Mouse (Mus musculus) CH12.LX (cell line): ENCODE measurements around the gene Zfp839.

Experiments used
- CTCF ChIP-seq, 2 experiments: IDR thresholded peaks in 1 of 2; conservative IDR thresholded peaks in 1 of 2; 2 replicates each; pipeline ENCODE4 v1.5.1; 2011 to 2012; ENCODE audit warnings: low read depth in 2 of 2, low read length in 2 of 2, improper control_type of control experiment in 1 of 2, inconsistent platforms in 1 of 2, mild to moderate bottlenecking in 1 of 2, moderate library complexity in 1 of 2
- MAZ ChIP-seq: IDR thresholded peaks from 2 replicates; pipeline ENCODE4 v1.6.1; 2012; ENCODE audit warnings: low read depth, mild to moderate bottlenecking, inconsistent platforms, low read length, improper control_type of control experiment, moderate library complexity
- POLR2A ChIP-seq: IDR thresholded peaks from 2 replicates; pipeline ENCODE4 v1.6.1; 2011; ENCODE audit warnings: low read depth, mild to moderate bottlenecking, improper control_type of control experiment, low read length
- SIN3A ChIP-seq: IDR thresholded peaks from 2 replicates; pipeline ENCODE4 v1.6.1; 2012; ENCODE audit warnings: low read length, improper control_type of control experiment, inconsistent platforms
- SMC3 ChIP-seq: IDR thresholded peaks from 2 replicates; pipeline ENCODE4 v1.6.1; 2011; ENCODE audit warnings: low read depth, low read length, improper control_type of control experiment
- ZMIZ1 ChIP-seq: IDR thresholded peaks from 2 replicates; pipeline ENCODE4 v1.6.1; 2012; ENCODE audit warnings: low read depth, mild to moderate bottlenecking, inconsistent platforms, low read length, improper control_type of control experiment

DNA sequence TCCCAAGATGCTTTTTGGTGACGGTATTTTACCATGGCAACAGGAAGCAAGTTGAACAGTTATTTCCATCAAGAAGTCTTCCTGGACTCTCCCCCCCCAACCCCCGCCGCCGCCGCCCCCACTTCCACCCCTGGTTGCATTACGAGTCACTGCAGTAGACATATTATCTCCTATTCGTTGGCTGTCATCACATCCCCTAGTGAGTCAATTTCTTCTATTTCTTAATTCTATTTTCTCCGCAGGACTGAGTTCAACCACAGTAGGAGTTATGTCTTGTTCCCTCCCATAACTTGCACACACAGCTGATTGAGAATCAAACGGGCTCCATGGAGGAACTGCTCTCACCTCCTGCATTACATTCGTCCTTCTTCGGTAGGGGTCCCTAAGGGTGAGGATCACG lies 38.1 kb downstream of the Zfp839 start:
- TF ChIP-seq SIN3A (0 out of 2 replicates have a peak, but pooled peaks have one; percentile 12), ZMIZ1 (no peak), MAZ (no peak), CTCF (conservative IDR thresholded peaks at IDR 0.05 in 1 of 2, IDR thresholded peaks at IDR 0.05 in 1 of 2; ENCODE audit: low read depth in 2 of 2, low read length in 2 of 2) (no peak), POLR2A (no peak), SMC3 (no peak)
